Comparison of ENCODE assay signal across 12 mouse cellular contexts in the genomic region with DNA sequence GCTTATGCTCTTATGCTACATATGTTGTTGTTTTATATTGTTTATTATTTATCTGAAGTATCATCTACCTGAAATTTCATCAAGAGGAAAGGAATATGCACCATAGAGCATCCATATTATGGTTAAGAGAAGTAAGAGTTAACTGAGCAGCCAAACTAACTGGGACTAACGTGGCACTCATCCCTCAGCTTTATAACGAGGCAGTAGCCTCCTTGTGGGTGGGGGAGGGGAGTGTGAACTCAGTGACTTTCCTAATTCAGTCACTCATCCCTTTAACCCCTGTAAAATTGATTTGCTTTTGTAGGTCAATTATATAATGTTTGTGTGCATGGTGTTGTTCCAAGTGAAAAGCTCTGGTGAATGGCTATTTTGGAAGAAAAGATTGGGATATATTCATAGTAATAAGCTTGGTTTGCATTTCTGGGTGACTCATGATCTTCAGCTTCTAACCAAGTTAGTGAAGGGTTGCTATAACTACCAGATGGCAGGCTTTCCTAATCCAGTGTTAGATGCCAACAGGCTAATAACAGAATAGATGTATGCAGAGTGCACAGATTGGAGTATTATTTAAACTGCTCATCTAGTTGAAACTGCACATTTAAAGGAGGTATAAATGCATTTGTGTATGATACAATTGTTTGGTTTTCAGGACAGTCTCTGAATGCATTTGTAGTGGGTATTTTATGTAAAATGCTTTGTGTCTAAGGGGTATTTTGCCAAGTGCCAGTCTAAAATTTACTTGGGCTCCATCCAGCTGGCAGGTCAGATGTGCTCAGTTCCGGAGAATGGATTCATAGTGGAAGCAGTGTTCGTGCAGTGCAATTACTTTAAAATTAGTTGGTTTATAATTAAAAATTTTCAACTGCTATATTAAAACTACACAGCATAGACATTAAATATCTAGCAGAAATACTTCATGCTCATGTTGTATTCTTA. TPM values are rescaled to one million over a fixed set of nuclear protein-coding genes. Genes with fewer than 3 reads are reported as not detected.
A peak's percentile ranks its signal among the peaks of the same experiment; 100 is the strongest.
DNase-seq lines count a peak whose midpoint lies in the region; ATAC-seq and TF ChIP-seq lines count a peak whose summit lies in the region.
"Had no signal": no experiment of that assay in that cellular context is flagged by ENCODE, and none has a peak within 500 bp of the region (broad histone marks: within the 10 kb centered on the region; RNA-seq: fewer than 3 reads in every experiment).

No protein-coding gene starts in this region.

- intact Hi-C loops in gastrocnemius, adult 2 months (cut with DNase I), result no loop called here
- intact Hi-C loops in gastrocnemius, postnatal 14 days (cut with DNase I; ENCODE audit: low total_unique reads), result no loop called here

- H3K9me3 ChIP-seq in liver, embryonic 11.5 days (ENCODE audit: control insufficient read depth, low read length), result no peaks in the 10 kb centered on the region

- peaks cover 7% of the 10 kb centered on the region; the same call in 1 of the 2 replicates for H3K79me2 ChIP-seq in liver, adult 2 months (ENCODE audit: control insufficient read depth, insufficient read depth, low read length)

- WGBS in liver, adult 2 months, result 15% methylated on average over 4 of the region's 4 CpGs
- WGBS in liver, embryonic 11.5 days, result 62% methylated on average over 4 of the region's 4 CpGs

- H3K27ac ChIP-seq in gastrocnemius, adult 2 months, result peak overlapping the region; percentile 62; the same call in 1 of the 2 replicates
- no peak overlapping the region for H3K27ac ChIP-seq in liver, adult 2 months (replicated peaks; ENCODE audit: insufficient read depth, low read depth, low read length)
- no peak overlapping the region for H3K27ac ChIP-seq in liver, embryonic 11.5 days (ENCODE audit: low read depth, low read length)

- H3K4me2 ChIP-seq in liver, embryonic 11.5 days, result no peak overlapping the region

- DNase-seq in gastrocnemius, adult 2 months, result no peak
- no peak for DNase-seq in gastrocnemius, postnatal 14 days
- peak; percentile 55 for DNase-seq in liver, adult 2 months (ENCODE audit: extremely low read depth, low read depth, low spot score)
- no peak for DNase-seq in liver, embryonic 11.5 days (ENCODE audit: low spot score)
- peak; percentile 18 for DNase-seq in brain, embryonic 18.5 days (ENCODE audit: low read depth, low spot score)
- peak; percentile 11 for DNase-seq in induced T-regulatory cell, adult 2 months (ENCODE audit: low read depth)
- no peak for DNase-seq in thymus, postnatal 0 days (ENCODE audit: low spot score)
- DNase-seq in urinary bladder, adult 18-20 months (ENCODE audit: low spot score in 2 of 2), result no peak
- DNase-seq: lung, postnatal 36 days; right cerebral cortex, postnatal 4 days; thymus, postnatal 14 days had no signal

- H3K4me3 ChIP-seq in gastrocnemius, adult 2 months, result no peak overlapping the region
- H3K4me3 ChIP-seq in liver, adult 2 months (ENCODE audit: insufficient read depth, low read depth, low read length), result no peak overlapping the region
- H3K4me3 ChIP-seq in liver, embryonic 11.5 days (ENCODE audit: low read depth, low read length), result no peak overlapping the region

- TF ChIP-seq CTCF in gastrocnemius, adult 2 months (IDR thresholded peaks at IDR 0.05), result no peak
- TF ChIP-seq CTCF in liver, adult 2 months (IDR thresholded peaks at IDR 0.05; ENCODE audit: low read depth, low read length), result no peak

- H3K36me3 ChIP-seq in liver, adult 2 months (ENCODE audit: control insufficient read depth, insufficient read depth, low read length), result no peaks in the 10 kb centered on the region
- no peaks in the 10 kb centered on the region for H3K36me3 ChIP-seq in liver, embryonic 11.5 days (ENCODE audit: control insufficient read depth, insufficient read depth, low read length)

- TF ChIP-seq POLR2A in liver, adult 2 months (IDR thresholded peaks at IDR 0.05; ENCODE audit: extremely low read depth, insufficient read depth, low read length), result no peak

- ATAC-seq in liver, embryonic 11.5 days (replicated peaks; ENCODE audit: low FRiP score), result no peak

- H3K4me1 ChIP-seq in liver, adult 2 months (ENCODE audit: control insufficient read depth, insufficient read depth, low read length), result no peaks in the 10 kb centered on the region
- peaks cover 5% of the 10 kb centered on the region; the same call in 1 of the 2 replicates for H3K4me1 ChIP-seq in liver, embryonic 11.5 days (replicated peaks; ENCODE audit: control insufficient read depth, insufficient read depth, low read length)

- no peaks in the 10 kb centered on the region for H3K27me3 ChIP-seq in liver, adult 2 months (ENCODE audit: control insufficient read depth, insufficient read depth, low read length)
- H3K27me3 ChIP-seq in liver, embryonic 11.5 days (replicated peaks; ENCODE audit: control insufficient read depth, insufficient read depth, low read length), result no peaks in the 10 kb centered on the region
- H3K27me3 ChIP-seq: CH12.LX had no signal

- H3K9ac ChIP-seq in liver, adult 2 months (ENCODE audit: low read depth, low read length), result no peak overlapping the region
- H3K9ac ChIP-seq in liver, embryonic 11.5 days (ENCODE audit: low read depth, low read length), result no peak overlapping the region

RNA-seq across cellular contexts. Expression of a gene that starts 25.3 kb away (rescaled TPM):
- 10 to 100 TPM; 17.0 to 29.5 TPM for total RNA-seq in gastrocnemius, adult 2 months (2021)
- 10 to 100 TPM; 31.6 to 45.4 TPM for total RNA-seq in gastrocnemius, postnatal 14 days (2021)
- total RNA-seq in liver, adult 2 months (2014; rRNA removed), result 10.9 and 12.1 TPM in 2 replicates
- 4.0 and 4.3 TPM in 2 replicates for polyA plus RNA-seq in liver, adult 2 months (2012; rRNA removed)
- polyA plus RNA-seq in liver, embryonic 11.5 days (2014; fragmentation: Nextera tagmentation; extraction: Ambion mirVana), result 65.0 and 69.0 TPM in 2 replicates
- 41.5 and 42.7 TPM in 2 replicates for polyA plus RNA-seq in thymus, postnatal 0 days (2015; fragmentation: Nextera tagmentation; extraction: Ambion mirVana)

Comparison
In these comparisons a context has a peak if more than half of its experiments do, and no peak if none do; other contexts are left out.
1. DNase-seq: peak in liver, adult 2 months (single experiment), brain, embryonic 18.5 days (single experiment) and induced T-regulatory cell, adult 2 months (single experiment); none in gastrocnemius, adult 2 months (single experiment), gastrocnemius, postnatal 14 days (single experiment), liver, embryonic 11.5 days (single experiment), thymus, postnatal 0 days (single experiment) and urinary bladder, adult 18-20 months (0 of 2).